ENCODE assay signal across 8 mouse cellular contexts in genomic region chr8:105965905-105966341, GRCm38 (mm10). TPM values are rescaled to one million over a fixed set of nuclear protein-coding genes. Genes with fewer than 3 reads are reported as not detected.
DNase-seq lines count a peak whose midpoint lies in the region; ATAC-seq and TF ChIP-seq lines count a peak whose summit lies in the region.

Gene Slc12a4 (minus strand): TSS chr8:105966097.

- ATAC-seq in forebrain, embryonic 14.5 days: peak; percentile 90
- peak; percentile 30 to 55; a peak in 2 of 4 replicates for ATAC-seq in hematopoietic stem cell, adult 5-6 weeks (replicated peaks in 1 of 2; ENCODE audit: insufficient read depth in 1 of 2, low FRiP score in 2 of 2, low TSS enrichment in 1 of 2, low read depth in 1 of 2, poor library complexity in 2 of 2, severe bottlenecking in 2 of 2)

- in situ Hi-C loops in CH12.LX (cut with MboI; ENCODE audit: low pct_ligation_motif_present, low pct_unique_long_range_greater_than_20kb, low sequenced_read_pairs): no loop called here

- peak within 1 kb of the TSS; percentile 62 for H3K9ac ChIP-seq in CH12.LX (ENCODE audit: insufficient read depth, low read depth)
- peak within 1 kb of the TSS; percentile 55 for H3K9ac ChIP-seq in forebrain, embryonic 14.5 days (ENCODE audit: low read length)

- no peak for TF ChIP-seq RAD21 in CH12.LX (IDR thresholded peaks at IDR 0.05; ENCODE audit: low read depth, low read length)

- no peaks in the 10 kb centered on the region for H3K36me3 ChIP-seq in CH12.LX (replicated peaks in 1 of 2; ENCODE audit: control insufficient read depth in 1 of 2, insufficient read depth in 1 of 2, low read length in 1 of 2)
- no peaks in the 10 kb centered on the region for H3K36me3 ChIP-seq in forebrain, embryonic 14.5 days (ENCODE audit: control insufficient read depth, insufficient read depth, low read length)

- peaks cover 19% of the 10 kb centered on the region for H3K27me3 ChIP-seq in CH12.LX (replicated peaks)
- H3K27me3 ChIP-seq in forebrain, embryonic 14.5 days (replicated peaks; ENCODE audit: control insufficient read depth, insufficient read depth, low read length): peaks cover 12% of the 10 kb centered on the region

- peak; percentile 44 for DNase-seq in CH12.LX (ENCODE audit: extremely low read depth)
- DNase-seq in adrenal gland, postnatal 25 days: peak; percentile 88
- DNase-seq in forebrain, embryonic 14.5 days (ENCODE audit: low spot score): peak; percentile 70
- DNase-seq in layer of hippocampus, postnatal 25 days (ENCODE audit: extremely low spot score in 1 of 2, low spot score in 1 of 2): peak in 1 of 2 experiments; percentile 37
- DNase-seq in lung, postnatal 4 days: peak; percentile 90 to 91
- DNase-seq in retina, postnatal 7 days (ENCODE audit: low read depth, low spot score): peak; percentile 27
- DNase-seq in urinary bladder, postnatal 25 days (ENCODE audit: low spot score): peak; percentile 72

- peak within 1 kb of the TSS; percentile 42 for H3K4me2 ChIP-seq in CH12.LX (ENCODE audit: insufficient read depth, low read depth, poor library complexity, severe bottlenecking)
- H3K4me2 ChIP-seq in forebrain, embryonic 14.5 days (ENCODE audit: low read length): peak within 1 kb of the TSS; percentile 63

- H3K4me1 ChIP-seq in CH12.LX (ENCODE audit: control insufficient read depth in 1 of 2, insufficient read depth in 2 of 2): peaks cover 6 to 14% of the 10 kb centered on the region in 2 experiments
- H3K4me1 ChIP-seq in forebrain, embryonic 14.5 days (ENCODE audit: control insufficient read depth, insufficient read depth, low read length): no peaks in the 10 kb centered on the region

- no peak for TF ChIP-seq CTCF in CH12.LX (conservative IDR thresholded peaks at IDR 0.05 in 1 of 2, IDR thresholded peaks at IDR 0.05 in 1 of 2; ENCODE audit: low read depth in 2 of 2, low read length in 2 of 2)

- WGBS in forebrain, embryonic 14.5 days: under 1% methylated on average over 47 of the region's 47 CpGs

- no peaks in the 10 kb centered on the region for H3K79me2 ChIP-seq in CH12.LX (replicated peaks; ENCODE audit: control insufficient read depth, extremely low read depth, insufficient read depth, poor library complexity, severe bottlenecking)

- TF ChIP-seq EP300 in CH12.LX (IDR thresholded peaks at IDR 0.05; ENCODE audit: low read length): no peak

- dilution Hi-C loops in CH12.LX (cut with MboI; ENCODE audit: extremely low pct_ligation_motif_present, extremely low pct_unique_long_range_greater_than_20kb, low sequenced_read_pairs): no loop called here

- H3K9me3 ChIP-seq in CH12.LX (replicated peaks; ENCODE audit: low read length): no peaks in the 10 kb centered on the region
- no peaks in the 10 kb centered on the region for H3K9me3 ChIP-seq in forebrain, embryonic 14.5 days (replicated peaks; ENCODE audit: control insufficient read depth, low read length)

- peak; percentile 70 for TF ChIP-seq POLR2A in CH12.LX (IDR thresholded peaks at IDR 0.05; ENCODE audit: low read depth, low read length)

- H3K4me3 ChIP-seq in CH12.LX (replicated peaks in 1 of 3; ENCODE audit: low read depth in 2 of 3, low read length in 2 of 3, poor library complexity in 1 of 3): peak within 1 kb of the TSS; percentile 69 to 88 (median 81)
- H3K4me3 ChIP-seq in forebrain, embryonic 14.5 days (ENCODE audit: low read depth, low read length): peak within 1 kb of the TSS; percentile 44

- no peak within 1 kb of the TSS for H3K27ac ChIP-seq in CH12.LX (ENCODE audit: insufficient read depth, low read depth)
- H3K27ac ChIP-seq in forebrain, embryonic 14.5 days (ENCODE audit: low read depth, low read length): no peak within 1 kb of the TSS

TF ChIP-seq in CH12.LX, 34 proteins besides CTCF, POLR2A, EP300 and RAD21:
- peak; percentile 76; the same call in 1 of the 2 replicates for TF ChIP-seq MAZ (IDR thresholded peaks at IDR 0.05; ENCODE audit: low read depth, low read length)
- no peak for TF ChIP-seq POLR2AphosphoS2 (IDR thresholded peaks at IDR 0.05; ENCODE audit: low read depth, low read length)
- TF ChIP-seq SMC3 (IDR thresholded peaks at IDR 0.05; ENCODE audit: low read depth, low read length): no peak
- TF ChIP-seq TCF12 (IDR thresholded peaks at IDR 0.05; ENCODE audit: low read depth, low read length): 0 out of 2 replicates have a peak, but pooled peaks have one; percentile 12
- 0 out of 2 replicates have a peak, but pooled peaks have one; percentile 3 for TF ChIP-seq MXI1 (IDR thresholded peaks at IDR 0.05; ENCODE audit: low read depth, low read length)
- TF ChIP-seq KAT2A (IDR thresholded peaks at IDR 0.05; ENCODE audit: insufficient replicate concordance, low read length): no peak
- TF ChIP-seq ZC3H11A (IDR thresholded peaks at IDR 0.05; ENCODE audit: low read depth, low read length): no peak
- TF ChIP-seq ELF1 (IDR thresholded peaks at IDR 0.05; ENCODE audit: low read depth, low read length): peak; percentile 65

RNA-seq across cellular contexts. Expression of gene Slc12a4, which starts in this region (rescaled TPM):
- total RNA-seq in CH12.LX (2012; rRNA removed) (9.4 and 9.7 TPM in 2 replicates), CH12.LX (2014; rRNA removed) (2.8 and 4.2 TPM in 2 replicates)
- 7.2 and 8.1 TPM in 2 replicates for polyA plus RNA-seq in CH12.LX (2012; ENCODE audit: insufficient read length, low read depth)
- 40.6 and 43.5 TPM in 2 replicates for total RNA-seq in adrenal gland, postnatal 25 days (2021)
- 5.1 and 9.4 TPM in 2 replicates for polyA plus RNA-seq in forebrain, embryonic 14.5 days (2014; fragmentation: Nextera tagmentation; extraction: Ambion mirVana)
- total RNA-seq in hematopoietic stem cell, adult 5-6 weeks (2017): 1.4 and 8.0 TPM in 2 replicates
- total RNA-seq in layer of hippocampus, postnatal 25 days (2021): 10 to 100 TPM; 23.0 to 25.7 TPM
